Mouse (Mus musculus) layer of hippocampus, adult 11-12 months (tissue): ENCODE data around the gene Reep6.
A peak's percentile ranks its signal among the peaks of the same experiment; 100 is the strongest.
"Not testable (repeated sequence)": the region's sequence is repeated elsewhere in the genome, so short reads cannot be mapped to it uniquely, and the experiment has no call there.

Source experiments
- DNase-seq: peaks from one replicate; pipeline ENCODE4 v3.0.0; 2022; ENCODE audit warnings: low spot score

Gene Reep6

DNA sequence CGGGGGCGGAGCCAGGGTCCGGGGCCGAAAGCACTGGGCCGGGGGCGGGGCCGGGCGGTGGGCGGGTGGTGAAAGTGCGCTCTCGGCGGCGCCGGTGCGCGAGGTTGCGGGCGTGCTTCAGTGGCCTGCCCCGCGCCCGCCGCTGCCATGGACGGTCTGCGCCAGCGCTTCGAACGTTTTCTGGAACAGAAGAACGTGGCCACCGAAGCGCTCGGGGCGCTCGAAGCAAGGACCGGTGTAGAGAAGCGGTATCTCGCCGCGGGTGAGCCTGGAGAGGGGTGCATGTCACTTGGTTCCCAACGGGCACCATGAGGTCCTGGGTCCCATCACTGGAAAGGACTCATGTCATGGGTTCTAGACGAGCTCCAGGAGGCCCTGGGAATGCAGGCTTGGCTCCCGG lies 331 bp downstream of the Reep6 start:
- no peak for DNase-seq

GRCm38 (mm10) chr10:80330888-80331287 lies 1.1 kb downstream of the Reep6 start:
- no peak for DNase-seq

DNA sequence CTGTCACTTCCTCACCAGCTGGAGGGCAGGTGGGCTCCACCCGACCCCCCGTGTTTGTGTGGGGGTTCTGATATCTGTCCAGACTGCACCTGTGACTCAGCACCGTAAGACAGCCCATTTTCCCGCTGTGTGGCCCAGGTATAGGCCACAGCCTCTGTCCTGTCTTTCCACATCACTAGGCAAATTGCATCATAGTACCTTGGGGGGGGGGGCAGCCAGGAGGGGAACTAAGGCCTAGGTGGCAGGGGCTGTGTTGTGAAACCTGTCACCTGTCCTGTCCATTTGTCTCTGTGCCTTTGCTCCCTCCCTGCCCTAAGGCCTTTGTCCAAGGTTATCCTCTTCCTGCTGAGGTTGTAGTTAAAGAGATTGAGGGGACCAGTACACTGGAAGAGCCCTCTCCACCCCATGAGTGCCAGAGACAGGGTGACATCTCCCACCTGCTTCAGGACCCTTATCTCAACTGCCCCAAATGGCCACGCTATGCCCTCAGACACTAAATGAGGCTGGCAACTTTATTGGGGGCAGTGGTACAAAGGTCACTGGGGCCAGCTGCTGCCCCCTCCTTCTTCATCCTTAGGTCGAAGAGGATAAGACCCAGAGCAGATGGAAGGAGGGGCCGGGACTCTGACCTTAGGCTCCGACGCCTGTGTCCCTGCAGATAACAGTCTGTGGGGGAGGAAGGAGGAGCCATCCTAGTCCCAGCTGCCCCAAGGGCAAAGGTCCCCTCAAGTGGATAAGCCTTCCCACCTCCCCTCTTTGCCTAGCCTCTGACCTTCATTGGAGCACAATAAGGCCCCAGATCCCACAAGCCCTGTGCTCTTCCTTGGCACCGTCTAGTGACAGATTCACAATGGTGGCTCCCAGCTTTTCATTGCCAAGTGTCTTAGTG lies 2.1 kb downstream of the Reep6 start:
- DNase-seq: no peak

DNA sequence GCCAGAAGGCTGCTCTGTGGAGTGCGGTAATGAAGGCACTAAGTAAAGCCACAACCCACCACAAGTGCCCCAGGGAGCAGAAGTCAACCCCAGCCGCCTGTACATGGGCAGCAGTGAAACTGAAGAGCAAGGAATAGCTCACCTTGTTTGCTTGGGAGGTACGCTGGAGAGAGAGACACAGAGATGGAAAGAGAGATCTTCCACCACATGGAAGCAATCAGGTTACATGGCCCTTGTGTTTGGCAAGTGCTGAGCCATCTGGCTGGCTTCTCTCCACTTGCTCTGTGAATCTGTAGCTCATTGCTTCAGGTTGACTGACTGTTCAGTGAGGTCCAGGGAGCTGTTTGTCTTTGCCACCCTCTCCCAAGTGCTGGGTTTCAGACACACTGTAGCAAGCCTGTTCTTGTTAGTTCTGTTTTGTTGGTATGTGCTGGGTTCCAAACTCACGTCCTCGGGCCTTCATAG lies 2.8 kb downstream of the Reep6 start:
- no peak for DNase-seq

DNA sequence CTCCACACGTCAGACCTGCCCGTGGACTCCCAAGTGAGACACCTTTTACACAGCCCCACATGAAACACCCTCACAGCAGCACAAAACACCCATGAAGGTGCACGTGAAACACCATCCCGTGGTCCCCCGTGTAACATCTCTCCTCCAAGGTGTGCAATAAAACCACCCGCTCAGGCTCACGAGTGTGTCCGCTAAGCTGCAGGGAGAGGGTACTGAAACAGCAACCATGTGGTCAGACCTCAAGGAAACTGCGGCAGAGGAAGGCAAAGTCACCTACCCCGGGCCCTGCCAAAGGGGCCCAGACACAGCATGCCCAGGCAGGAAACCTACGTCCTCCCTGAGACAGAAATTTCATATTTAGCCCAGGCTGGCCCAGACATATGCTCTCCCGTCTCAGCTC lies 6.5 kb downstream of the Reep6 start:
- DNase-seq: no peak

GRCm38 (mm10) chr10:80339941-80340750 lies 10.4 kb downstream of the Reep6 start:
- peak; percentile 90 for DNase-seq

DNA sequence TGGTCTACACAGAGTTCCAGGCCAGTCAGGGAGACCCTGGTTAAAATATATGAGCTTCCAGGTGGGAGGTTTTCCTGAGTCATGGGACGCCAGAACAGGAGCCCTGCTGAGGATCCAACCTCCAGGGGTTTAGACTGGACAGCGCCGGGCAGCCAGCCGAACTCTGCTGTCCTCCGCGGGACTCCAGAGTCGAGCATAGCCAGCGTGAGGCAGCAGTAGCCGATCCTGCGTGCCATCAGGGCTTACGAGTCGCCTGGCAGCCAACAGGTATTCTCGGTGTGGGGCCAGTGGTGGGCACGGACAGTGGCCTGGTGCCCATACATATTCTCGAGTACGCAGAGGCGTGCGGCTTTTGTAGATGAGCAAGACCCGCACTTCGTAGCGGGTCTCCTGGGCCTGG lies 11.3 kb downstream of the Reep6 start:
- no peak for DNase-seq

DNA sequence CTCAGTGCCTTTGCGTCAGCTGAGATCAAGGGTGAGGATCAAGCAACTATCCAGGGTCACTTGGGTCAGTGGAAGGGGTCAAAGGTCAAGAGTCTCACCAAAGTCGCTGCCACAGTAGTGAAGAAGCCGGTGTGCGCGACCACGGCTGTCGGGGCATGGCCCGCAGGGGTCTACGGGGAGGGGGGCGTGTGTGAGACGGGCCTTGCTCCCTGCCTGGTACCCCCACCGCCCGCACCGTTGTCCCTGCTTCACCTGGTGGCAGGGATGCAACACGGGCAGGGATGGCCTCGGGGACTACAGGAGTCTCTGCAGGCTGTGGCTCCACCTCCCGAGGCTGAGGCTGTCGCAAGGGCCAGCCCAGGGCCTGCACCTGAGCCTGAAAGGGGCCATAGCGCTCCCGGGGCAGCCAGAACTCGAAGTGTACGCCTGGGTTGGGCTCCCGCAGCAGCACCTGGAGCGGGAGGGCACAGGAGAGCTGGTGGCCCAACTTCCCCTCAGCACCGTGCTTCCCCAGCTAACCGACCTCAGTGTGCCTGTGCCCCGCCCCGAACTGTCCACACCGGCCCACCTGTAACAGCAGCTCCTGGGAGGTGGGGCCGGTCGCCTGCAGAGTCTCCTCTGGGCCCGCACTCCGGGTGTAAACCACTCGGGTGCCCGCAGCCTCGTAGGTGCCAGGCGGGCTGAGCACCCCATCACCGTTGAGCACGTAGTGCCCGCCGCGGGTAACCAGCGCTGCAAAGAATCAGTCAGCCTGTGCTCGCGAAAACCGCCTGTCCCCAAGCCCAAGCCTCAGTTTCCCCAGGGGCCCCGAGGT lies 11.9 kb downstream of the Reep6 start:
- no peak for DNase-seq

DNA sequence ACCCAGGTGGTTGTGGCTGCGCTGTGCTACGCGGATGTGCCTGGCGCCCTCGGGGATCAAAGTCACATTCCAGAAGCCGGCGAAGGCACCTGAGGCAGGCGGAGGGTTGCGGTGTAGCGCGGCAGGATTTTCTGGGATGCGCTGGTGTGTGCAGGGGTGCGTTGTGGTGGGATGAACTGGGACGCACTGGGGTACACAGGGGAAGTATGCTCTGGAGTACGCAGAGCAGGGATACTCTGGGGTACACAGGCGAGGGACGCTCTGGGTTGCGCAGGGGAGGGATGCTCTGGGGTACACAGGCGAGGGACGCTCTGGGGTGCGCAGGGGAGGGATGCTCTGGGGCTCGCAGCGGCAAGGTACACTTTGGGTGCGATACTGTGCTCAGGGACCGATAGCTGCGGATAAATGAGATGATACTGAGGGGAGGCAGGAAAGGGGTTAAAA lies 12.6 kb downstream of the Reep6 start:
- no peak for DNase-seq

DNA sequence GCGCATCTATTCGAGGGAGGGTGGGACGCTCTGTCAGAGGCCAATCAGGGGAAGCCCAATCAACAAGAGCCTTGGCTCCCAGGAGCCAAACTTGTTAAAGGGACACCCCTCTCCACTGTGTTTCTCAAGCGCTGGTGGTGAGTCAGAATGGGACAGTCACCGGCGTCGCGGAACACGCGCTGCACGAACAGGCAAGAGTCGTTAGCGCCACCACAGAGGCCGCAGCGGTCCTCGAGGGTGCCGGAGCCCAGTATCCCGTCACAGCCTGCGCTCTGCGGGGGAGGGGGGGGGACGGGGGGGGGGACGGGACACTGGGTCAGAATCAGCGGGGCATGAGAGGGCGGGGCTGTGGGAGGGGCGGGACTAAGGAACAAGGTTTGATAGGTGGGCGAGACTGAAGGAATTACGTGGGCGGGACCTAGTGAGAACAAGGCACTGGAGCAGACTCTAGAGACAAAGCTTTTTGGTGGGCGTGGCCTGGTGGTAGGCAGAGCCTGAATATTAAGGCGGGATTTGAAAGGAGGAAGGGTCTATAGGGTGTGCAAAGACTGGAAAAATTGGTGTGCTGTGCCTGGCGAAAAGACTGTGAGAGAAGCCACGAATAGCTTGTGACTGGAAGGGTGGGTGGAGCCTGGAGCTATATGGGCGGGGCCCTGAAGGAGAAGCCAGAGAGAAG lies 13.1 kb downstream of the Reep6 start:
- peak; percentile 32 for DNase-seq

DNA sequence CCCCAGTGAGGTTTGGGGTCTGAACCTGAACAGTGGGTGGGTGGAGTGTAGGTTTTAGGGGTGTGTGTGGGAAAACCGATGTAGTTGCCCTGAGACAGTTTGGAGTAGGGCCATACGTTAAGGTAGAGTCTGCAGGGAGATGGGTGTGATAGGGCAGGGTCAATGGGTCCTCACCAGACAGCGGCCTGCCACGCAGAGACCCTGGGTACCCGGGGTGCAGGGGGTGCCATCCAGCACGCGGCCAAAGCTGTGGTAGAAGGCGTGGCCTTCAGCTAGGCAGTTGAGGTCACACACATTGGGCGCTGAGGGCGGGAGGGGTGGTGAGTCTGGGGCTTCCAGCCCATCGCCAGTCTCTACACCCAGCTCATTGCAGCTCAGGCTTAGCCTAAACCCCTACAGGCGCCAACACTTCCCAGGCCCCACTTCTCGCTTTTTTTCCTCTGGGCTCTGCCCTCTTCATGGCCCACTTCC lies 13.7 kb downstream of the Reep6 start:
- DNase-seq: no peak

DNA sequence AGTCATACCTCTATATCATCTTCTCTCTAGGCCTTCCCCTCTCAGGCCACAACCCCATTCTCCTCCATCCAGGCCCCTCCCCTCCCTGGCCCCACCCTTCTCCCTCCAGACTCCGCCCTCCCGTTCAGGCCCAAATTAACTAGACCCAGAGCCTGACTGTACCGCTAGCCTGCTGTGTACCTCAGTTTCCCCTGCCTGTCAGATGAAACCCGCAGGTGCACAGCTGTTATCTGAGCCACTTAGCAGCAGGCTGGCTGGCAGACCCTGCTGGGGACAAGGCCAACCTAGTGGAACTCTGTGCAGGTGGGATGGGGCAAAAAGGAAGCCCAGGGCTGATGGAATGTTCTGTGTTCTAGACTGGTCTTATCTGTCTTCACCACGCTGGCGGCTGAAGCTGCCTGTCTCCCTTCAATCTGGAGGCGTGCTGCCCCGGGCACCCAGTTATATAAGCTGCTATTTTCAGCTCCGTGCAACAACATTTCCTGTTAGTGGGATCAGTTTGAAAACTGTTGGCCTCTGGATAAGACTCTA lies 14.4 kb downstream of the Reep6 start:
- DNase-seq: no peak

GRCm38 (mm10) chr10:80345122-80345521 lies 15.4 kb downstream of the Reep6 start:
- DNase-seq: no peak

- not testable (repeated sequence) for DNase-seq
These were observed 16.2 kb downstream of the Reep6 start for GRCm38 (mm10) chr10:80345929-80346328.

- no peak for DNase-seq
These were observed 17.8 kb downstream of the Reep6 start for GRCm38 (mm10) chr10:80347514-80347967.

DNA sequence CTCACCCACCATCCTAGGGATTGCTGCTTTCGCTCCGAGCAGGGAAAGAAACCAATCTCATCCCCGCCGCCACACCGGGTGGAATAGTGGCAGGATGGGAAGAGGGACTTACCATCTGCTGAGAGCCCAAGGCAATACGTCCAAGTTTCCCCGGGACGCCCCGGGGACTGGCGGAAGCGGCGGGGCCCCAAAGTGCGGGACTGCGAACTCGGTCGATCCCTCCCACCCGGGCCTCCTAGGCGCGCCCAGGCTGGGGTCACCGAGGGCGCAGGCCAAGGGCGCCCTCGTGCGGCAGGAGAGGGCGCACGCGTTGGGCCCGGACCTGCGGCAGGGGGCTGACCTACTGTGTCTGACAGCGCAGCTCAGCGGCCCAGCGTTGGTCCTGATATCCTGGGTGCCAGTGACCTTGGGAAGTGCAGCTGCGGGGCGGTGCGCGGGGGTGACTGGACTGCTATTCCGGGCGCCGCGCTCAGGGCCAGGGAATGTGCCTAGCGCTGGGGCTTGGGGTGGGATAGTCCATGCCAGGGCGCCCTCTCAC lies 18.6 kb downstream of the Reep6 start, which contains the start of gene Adamtsl5:
TSS of gene Adamtsl5 (minus strand) at position 169 of the 538 bp plus-strand sequence.
- DNase-seq: no peak

GRCm38 (mm10) chr10:80348981-80349380 lies 19.2 kb downstream of the Reep6 start:
- no peak for DNase-seq

DNA sequence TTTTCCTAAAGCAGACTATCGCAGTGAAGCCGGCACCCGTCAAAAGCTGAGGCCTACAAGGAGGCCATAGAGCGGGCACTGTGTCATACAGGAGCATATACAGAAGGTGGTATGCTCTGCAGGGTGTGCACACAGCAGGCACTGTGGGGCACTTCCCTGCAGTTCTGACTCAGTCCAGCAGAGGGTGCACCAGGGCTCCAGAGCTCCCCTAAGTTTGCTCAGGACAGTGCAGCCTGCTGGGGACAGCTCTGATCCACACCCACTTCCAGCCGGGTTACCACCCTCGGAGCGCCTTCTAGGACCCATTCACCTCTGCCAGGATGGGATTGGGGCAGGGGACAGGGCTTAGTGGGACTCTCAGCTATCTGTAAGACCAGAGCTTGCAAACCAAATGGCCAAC lies 20.5 kb downstream of the Reep6 start:
- peak; percentile 87 for DNase-seq

- DNase-seq: no peak
These were observed 22.1 kb downstream of the Reep6 start for GRCm38 (mm10) chr10:80351896-80352295.

GRCm38 (mm10) chr10:80352727-80353126 lies 23.0 kb downstream of the Reep6 start:
- no peak for DNase-seq

DNA sequence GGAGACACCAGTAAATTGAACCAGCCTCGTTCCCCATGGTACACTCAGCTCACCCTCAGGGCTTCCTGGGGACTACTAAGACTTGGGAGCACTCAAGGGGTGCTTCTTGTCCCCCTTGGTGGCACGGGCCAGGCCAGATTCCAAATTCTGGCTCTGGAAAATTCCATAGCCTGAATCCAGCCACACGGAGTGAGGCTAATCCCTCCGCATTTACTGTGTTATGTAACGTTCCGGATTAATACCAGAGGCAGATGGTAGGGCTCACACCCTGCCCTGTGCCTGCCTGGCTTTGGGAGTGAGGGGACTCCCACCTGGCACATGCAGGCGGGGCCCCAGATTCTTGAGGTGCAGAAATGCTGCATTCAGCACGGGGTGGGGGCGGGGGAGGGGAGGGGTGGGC lies 25.7 kb downstream of the Reep6 start:
- DNase-seq: no peak
